Mouse (Mus musculus): ENCODE data around the gene Zfp697.
"Not testable (repeated sequence)": the region's sequence is repeated elsewhere in the genome, so short reads cannot be mapped to it uniquely, and the experiment has no call there.

Zfp697 gene

DNA sequence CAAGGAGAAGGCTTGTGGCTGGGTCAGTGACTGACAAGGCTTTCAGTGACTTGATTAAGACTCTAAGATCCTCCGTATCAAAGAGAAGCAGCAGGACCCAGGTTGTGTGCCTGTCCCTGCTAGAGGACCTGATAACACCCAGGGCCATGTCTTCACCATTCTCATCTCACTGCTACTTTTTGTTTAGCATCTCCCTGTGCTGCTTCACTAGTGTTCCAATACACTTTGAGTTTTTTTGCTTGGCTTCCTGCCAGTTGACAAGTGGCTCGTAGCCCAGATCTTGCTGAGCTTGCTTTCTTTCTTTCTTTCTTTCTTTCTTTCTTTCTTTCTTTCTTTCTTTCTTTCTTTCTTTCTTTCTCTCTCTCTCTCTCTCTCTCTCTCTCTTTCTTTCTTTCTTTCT, 140.5 kb downstream of the Zfp697 start:
- DNase-seq (ENCODE audit: low spot score) = not testable (repeated sequence)

DNA sequence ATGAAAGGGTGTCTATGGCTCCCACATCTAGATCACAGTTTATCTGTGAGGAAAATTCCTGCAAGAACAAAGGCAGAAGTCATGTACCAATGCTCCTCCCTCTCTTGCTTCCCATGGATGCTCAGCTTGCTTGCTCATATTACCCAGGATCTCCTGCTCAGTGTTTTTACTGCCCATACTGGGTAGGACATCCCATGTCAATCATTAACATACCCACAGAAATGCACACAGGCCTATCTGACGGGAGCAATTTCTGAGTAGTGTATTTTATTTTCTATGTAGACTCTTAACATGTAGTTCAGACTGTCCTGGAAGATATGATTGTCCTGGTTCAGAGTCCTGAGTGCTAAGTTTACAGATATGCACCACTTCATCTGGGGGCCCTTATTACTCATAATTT, 142.3 kb downstream of the Zfp697 start:
- DNase-seq (ENCODE audit: low spot score) = not testable (repeated sequence)

DNA sequence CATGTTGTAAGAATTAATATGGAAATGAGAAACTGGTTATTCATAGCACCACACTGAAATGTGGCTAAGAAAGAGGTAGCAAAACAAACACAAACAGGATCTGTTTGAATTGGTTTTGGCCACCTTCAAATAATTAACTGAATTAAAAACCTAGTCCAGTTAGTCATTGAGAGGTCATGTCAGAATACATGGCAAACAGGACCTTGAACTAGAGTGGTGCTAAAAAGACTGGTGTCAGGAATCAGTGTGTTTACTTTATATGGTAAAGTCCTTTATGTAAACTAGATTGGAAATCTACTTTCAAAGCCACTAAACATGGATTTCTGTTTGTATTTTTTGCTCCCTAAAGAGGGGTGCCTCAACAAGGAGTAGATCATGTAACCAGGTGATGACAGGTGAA, 142.7 kb downstream of the Zfp697 start:
- not testable (repeated sequence) for DNase-seq (ENCODE audit: low spot score)

DNA sequence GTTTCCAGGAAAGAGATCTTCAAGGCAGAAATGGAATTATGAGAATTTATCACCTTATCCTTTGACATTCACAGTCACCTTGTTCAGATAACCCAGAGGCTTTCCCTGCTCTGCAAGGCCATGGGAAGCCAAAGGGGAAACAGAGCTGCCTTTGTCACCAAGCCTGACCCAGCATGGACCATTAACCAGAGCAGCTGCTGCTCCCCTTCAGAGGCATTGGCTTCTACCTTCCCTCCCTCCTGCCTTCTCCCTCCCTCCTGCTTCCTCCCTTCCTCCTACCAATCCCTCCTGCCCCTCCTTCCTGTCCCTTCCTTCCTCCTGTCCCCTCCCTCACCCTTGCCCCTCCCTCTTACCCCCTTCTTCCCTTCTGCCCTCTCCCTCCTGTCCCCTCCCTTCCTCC, 165.4 kb downstream of the Zfp697 start:
- DNase-seq (ENCODE audit: low spot score) = not testable (repeated sequence)

DNA sequence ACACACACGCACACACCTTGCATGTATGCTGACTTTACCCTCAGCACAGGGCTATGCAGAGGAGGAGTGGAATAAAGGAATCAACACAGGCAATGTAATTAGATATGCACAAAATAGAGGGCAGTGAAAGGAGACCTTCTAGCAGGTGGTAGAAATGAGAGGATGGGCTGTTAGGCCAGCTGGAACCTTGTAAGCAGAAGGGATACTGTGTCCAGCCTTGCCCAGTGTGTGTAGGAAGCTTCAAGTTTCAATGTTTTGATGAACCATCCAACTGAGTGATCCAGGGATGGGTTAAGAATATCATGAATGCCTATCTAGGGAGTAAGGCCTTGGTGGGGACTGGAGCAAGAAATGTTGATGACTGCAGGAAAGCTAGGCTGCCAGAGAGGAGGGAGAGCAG, 166.2 kb downstream of the Zfp697 start:
- not testable (repeated sequence) for DNase-seq (ENCODE audit: low spot score)

DNA sequence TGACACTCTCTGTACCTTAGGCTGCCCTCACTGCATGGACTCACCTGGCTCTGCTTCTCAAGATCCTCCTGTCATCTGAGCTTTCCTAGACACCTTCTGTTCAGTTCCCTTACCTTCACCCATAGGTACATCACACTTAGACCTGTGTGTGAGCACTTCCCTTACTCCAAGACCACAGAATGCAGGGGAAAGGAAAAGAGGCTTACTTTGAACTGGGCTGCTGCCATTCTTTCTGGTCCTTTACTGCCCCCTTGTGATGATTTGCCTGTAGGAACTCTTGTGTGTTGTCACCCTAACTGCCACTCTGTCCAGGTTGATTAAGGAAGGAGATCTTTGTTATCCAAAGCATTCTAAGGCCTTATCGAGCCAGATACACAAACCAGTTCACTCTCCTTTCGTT, 168.0 kb downstream of the Zfp697 start:
- DNase-seq (ENCODE audit: low spot score) = not testable (repeated sequence)

DNA sequence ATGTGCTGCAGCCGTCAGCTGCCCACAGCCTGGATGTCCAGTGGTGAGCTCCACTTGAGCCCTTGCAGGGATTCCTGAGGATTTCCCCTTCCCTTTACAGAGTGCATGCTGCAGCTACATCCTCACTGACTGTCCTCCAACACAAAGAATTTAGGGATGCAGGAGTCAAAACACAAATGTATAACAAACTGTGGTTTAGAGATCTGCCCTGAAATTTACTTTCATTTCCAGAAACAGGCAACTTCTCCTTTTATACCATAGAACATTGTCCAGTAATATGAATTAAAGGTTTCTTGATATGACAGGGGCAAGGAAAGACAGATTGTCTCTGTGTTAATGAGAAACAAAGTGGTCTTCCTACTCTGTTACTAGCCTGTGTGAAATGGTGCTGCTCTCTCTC, 168.6 kb downstream of the Zfp697 start:
- DNase-seq (ENCODE audit: low spot score) = not testable (repeated sequence)

DNA sequence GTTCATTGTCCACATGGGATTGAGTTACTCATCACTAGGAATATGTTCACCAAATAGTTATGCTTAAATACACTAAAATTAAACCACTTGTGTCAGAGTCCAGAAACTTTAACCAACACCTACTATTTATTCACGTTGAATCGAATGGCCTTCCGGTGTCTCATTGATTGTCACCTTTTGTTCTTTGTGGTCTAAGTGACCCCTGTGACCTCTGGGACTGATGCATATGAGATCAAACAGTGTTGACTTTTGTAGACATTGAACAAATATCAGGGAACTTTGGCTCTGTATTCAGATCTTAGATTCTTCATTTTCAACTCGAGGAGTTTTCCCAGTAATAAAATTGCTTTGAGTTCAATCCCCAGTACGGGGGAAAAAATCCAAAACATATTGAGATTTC, 178.4 kb downstream of the Zfp697 start:
- DNase-seq (ENCODE audit: low spot score) = not testable (repeated sequence)

DNA sequence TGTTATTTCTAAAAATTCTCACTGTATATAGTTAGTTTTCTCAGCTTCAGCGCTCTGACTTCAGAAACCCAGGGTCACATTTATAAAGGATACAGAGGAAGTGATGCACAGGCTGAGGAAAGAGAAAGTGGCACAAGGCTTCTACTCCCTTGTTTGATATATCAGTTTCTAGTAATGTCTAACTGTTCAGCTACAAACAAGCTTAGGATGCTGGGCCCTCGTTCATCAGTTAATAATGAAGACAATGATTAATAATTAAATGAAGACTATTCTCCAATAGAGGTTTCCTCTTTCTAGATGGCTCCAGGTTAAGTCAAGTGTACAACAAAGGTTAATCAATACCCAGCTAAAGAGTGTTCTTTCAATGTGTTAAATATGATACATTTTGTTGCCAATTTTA, 181.6 kb downstream of the Zfp697 start:
- DNase-seq (ENCODE audit: low spot score) = not testable (repeated sequence)

DNA sequence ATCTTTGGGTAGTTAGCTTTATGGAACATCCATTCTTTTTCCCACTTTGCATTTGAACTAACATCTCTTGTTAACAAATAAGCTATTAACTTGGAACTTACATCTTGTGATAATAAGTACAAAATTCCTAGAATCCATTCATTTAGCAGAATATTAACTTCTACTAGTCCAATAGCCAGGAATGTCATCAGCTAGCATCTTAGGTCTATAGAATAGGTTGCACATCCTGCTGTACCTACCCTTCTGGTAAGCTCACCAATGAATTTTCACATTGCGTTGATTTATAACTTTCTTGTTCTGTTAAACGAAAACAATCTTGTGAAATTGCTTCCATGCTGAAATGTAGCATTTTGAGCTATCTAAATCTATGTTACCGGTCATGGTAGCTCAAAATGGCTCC, 182.6 kb downstream of the Zfp697 start:
- DNase-seq (ENCODE audit: low spot score) = not testable (repeated sequence)

DNA sequence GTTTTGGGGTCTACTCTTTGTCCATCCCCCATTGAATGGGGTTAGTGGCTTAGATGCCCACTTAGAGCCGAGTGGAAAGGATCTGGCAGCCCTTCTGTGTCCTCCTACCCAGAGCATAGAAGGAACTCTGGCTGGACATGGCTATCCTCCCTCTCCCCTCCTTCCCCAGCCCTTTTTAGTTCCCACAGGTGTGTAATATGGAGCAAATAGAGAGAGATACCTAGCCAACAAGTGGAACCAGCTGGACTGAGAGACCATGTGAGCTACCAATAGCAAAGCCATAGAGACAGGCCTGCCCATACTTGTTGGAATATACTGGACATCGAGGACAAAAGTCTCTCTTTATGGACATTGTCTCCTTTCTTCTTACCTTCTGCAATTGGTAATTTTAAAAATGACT, 185.5 kb downstream of the Zfp697 start:
- DNase-seq (ENCODE audit: low spot score) = not testable (repeated sequence)

DNA sequence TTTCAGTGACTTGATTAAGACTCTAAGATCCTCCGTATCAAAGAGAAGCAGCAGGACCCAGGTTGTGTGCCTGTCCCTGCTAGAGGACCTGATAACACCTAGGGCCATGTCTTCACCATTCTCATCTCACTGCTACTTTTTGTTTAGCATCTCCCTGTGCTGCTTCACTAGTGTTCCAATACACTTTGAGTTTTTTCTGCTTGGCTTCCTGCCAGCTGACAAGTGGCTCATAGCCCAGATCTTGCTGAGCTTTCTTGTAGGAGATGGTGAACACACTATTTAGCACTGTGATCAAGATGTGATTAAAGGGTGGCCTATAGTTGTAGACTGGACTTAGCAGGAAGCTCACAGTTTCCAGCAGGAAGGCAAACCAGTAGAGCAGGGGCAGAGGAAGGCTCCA, 198.8 kb downstream of the Zfp697 start:
- DNase-seq (ENCODE audit: low spot score) = peak; percentile 50

DNA sequence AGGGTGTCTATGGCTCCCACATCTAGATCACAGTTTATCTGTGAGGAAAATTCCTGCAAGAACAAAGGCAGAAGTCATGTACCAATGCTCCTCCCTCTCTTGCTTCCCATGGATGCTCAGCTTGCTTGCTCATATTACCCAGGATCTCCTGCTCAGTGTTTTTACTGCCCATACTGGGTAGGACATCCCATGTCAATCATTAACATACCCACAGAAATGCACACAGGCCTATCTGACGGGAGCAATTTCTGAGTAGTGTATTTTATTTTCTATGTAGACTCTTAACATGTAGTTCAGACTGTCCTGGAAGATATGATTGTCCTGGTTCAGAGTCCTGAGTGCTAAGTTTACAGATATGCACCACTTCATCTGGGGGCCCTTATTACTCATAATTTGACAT, 199.9 kb downstream of the Zfp697 start:
- not testable (repeated sequence) for DNase-seq (ENCODE audit: low spot score)

DNA sequence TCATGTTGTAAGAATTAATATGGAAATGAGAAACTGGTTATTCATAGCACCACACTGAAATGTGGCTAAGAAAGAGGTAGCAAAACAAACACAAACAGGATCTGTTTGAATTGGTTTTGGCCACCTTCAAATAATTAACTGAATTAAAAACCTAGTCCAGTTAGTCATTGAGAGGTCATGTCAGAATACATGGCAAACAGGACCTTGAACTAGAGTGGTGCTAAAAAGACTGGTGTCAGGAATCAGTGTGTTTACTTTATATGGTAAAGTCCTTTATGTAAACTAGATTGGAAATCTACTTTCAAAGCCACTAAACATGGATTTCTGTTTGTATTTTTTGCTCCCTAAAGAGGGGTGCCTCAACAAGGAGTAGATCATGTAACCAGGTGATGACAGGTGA, 200.4 kb downstream of the Zfp697 start:
- not testable (repeated sequence) for DNase-seq (ENCODE audit: low spot score)

DNA sequence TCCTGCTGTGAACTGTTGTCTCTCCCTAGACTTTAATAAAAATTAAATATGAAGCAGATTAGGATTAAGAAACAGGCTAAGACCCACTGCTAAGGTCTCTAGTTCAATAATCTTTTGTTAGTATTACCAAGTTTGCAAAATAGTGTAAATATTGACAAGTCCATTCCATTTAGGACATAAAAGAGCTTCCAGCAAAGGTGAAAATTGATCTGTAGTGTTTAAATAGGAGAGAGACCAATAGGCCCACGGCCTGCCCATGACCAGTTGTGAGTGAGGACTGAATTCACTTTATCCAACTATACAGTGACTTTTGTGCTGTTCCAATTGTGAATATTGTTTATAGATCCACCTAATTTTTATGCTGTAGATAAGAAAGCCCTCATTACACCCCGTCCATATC, 205.5 kb downstream of the Zfp697 start:
- no peak for DNase-seq (ENCODE audit: low spot score)

DNA sequence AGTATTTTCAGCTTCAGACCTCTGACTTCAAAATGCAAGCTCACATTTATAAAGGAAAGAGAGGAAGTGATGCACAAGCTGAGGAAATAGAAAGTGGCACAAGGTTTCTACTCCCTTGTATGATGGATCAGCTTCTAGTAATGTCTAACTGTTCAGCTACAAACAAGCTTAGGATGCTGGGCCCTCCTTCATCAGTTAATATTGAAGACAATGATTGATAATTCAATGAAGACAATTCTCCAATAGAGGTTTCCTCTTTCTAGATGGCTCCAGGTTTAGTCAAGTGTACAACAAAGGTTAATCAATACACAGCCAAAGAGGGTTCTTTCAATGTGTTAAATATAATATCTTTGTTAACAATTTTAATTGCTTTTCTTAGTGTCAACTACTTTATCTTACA, 206.4 kb downstream of the Zfp697 start, which contains the start of gene Gm10681:
Gene Gm10681, minus strand, starts transcription at position 101 of the 400 bp plus-strand sequence.
- DNase-seq (ENCODE audit: low spot score) = no peak

DNA sequence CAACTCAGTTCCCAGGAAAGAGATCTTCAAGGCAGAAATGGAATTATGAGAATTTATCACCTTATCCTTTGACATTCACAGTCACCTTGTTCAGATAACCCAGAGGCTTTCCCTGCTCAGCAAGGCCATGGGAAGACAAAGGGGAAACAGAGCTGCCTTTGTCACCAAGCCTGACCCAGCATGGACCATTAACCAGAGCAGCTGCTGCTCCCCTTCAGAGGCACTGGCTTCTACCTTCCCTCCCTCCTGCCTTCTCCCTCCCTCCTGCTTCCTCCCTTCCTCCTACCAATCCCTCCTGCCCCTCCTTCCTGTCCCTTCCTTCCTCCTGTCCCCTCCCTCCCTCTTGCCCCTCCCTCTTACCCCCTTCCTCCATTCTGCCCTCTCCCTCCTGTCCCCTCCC, 231.3 kb downstream of the Zfp697 start:
- not testable (repeated sequence) for DNase-seq (ENCODE audit: low spot score)

DNA sequence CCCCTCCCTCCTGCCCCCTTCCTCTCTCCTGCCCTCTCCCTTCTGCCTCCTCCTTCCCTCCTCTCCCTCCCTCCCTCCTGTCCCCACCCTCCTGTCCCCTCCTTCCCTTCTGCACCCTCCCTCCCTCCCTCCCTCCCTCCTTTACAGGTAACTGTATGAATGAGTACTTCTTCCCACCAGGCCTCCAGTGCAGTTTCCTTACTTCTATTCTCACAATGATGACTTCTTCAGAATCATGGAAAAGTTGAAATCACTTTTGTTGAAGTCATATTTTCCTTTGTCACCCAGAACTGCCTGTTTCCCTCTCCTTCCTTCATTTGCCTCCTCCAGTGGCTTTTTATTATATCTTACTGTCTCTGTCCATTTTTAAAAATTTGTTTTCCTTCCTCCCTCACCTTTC, 231.7 kb downstream of the Zfp697 start:
- no peak for DNase-seq (ENCODE audit: low spot score)

DNA sequence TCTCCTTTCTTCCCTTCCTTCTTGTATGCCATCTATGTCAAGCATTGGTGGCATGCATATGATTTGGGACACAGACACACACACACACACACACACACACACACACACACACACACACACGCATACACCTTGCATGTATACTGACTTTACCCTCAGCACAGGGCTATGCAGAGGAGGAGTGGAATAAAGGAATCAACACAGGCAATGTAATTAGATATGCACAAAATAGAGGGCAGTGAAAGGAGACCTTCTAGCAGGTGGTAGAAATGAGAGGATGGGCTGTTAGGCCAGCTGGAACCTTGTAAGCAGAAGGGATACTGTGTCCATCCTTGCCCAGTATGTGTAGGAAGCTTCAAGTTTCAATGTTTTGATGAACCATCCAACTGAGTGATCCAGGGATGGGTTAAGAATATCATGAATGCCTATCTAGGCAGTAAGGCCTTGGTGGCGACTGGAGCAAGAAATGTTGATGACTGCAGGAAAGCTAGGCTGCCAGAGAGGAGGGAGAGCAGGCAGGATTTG, 232.2 kb downstream of the Zfp697 start:
- not testable (repeated sequence) for DNase-seq (ENCODE audit: low spot score)

DNA sequence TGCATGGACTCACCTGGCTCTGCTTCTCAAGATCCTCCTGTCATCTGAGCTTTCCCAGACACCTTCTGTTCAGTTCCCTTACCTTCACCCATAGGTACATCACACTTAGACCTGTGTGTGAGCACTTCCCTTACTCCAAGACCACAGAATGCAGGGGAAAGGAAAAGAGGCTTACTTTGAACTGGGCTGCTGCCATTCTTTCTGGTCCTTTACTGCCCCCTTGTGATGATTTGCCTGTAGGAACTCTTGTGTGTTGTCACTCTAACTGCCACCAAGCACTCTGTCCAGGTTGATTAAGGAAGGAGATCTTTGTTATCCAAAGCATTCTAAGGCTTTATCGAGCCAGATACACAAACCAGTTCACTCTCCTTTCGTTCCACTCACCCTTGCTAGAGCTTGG, 234.0 kb downstream of the Zfp697 start:
- DNase-seq (ENCODE audit: low spot score) = not testable (repeated sequence)

DNA sequence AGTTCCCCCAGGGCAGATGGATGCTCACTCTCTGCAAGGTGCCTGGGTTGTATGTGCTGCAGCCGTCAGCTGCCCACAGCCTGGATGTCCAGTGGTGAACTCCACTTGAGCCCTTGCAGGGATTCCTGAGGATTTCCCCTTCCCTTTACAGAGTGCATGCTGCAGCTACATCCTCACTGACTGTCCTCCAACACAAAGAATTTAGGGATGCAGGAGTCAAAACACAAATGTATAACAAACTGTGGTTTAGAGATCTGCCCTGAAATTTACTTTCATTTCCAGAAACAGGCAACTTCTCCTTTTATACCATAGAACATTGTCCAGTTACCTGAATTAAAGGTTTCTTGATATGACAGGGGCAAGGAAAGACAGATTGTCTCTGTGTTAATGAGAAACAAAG, 234.5 kb downstream of the Zfp697 start:
- DNase-seq (ENCODE audit: low spot score) = not testable (repeated sequence)

DNA sequence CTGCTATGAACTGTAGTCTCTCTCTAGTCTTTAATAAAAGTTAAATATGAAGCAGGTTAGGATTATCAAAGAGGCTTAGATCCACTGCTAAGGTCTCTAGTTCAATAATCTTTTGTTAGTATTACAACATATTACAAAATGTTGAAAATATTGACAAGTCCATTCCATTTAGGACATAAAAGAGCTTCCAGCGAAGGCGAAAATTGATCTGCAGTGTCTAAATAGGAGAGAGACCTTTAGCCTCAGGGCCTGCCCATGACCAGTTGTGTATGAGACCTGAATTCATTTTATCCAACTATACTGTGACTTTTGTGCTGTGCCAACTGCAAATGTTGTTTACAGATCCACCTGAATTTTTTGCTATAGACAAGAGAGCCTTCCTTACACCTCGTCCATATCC, 247.4 kb downstream of the Zfp697 start:
- DNase-seq (ENCODE audit: low spot score) = no peak

DNA sequence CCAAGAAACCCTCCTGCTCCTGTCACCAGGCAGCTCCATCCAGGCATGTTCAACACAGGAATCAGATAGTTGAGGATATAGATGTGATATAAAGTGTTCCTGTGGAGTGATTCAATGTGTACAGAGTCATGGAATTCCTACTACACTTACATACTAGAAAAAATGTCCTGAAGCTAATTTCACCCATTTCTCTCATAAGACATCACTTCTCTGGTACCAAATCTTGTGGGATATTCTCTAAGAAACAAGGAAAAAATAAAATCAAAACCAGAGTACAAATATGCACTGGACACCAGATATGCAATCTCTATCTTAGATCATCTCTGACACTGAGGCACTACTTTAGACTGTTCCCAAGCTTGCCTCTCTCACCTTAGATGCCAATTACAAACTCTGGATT, 247.9 kb downstream of the Zfp697 start, which contains the start of gene Hsd3b5:
Gene Hsd3b5, minus strand, starts transcription at position 101 of the 400 bp plus-strand sequence.
- DNase-seq (ENCODE audit: low spot score) = no peak

DNA sequence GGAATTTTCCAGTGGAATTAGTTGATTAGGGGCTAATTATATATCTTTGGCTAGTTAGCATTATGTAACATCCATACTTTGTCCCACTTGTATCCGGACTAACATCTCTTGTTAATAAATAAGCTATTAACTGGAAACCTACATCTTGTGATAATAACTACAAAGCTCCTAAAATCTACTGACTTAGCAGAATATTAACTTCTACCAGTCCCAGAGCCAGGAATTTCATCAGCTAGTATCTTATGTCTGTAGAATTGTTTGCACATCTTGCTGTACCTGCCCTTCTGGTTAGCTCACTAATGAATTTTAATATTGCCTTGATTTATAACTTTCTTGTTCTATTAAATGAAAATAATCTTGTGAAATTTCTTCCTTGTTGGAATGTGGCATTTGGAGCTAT, 252.9 kb downstream of the Zfp697 start:
- DNase-seq (ENCODE audit: low spot score) = no peak
